Mouse (Mus musculus): ENCODE results near the gene Tnfaip1. TPM values are rescaled to one million over a fixed set of nuclear protein-coding genes. Genes with fewer than 3 reads are reported as not detected.

The Tnfaip1 gene
- total RNA-seq (2023; ENCODE audit: inconsistent age), result 15.2 to 18.9 TPM (median 15.9 TPM) in 4 replicates

DNA sequence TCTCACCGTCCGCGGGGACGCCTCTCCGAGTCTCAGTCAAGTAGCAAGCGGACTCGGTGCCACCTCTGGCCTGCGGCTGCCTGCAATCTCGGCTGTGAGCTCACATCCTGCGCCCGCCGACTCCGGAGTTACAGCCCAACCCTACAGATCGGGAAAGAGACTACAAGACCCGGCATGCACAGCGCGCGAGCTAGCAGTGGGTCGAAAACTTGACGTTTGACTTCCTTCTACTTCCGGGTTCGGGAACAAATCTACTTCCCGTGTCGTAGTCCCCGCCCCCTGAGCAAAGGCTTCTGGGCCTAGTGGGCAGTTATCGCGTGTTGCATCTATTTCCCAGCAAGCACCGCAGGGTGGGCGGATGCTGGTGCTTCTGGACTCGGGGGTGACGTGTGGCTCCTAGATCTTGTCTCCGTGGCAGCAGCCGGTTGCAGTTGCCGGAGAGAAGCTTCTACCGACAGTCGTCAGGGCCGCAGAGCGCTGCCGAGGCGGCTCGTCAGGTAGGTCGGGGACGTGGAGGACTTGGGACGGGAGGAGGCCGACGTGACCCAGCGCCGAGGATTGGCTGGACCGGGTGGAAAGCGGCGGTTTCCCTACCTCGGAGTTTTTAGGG, at the start of gene Tnfaip1, which contains the start of gene Ift20:
Gene Tnfaip1, minus strand, starts transcription at position 253 of the 610 bp plus-strand sequence.
Gene Ift20, plus strand, starts transcription at position 282 of the 610 bp plus-strand sequence.

DNA sequence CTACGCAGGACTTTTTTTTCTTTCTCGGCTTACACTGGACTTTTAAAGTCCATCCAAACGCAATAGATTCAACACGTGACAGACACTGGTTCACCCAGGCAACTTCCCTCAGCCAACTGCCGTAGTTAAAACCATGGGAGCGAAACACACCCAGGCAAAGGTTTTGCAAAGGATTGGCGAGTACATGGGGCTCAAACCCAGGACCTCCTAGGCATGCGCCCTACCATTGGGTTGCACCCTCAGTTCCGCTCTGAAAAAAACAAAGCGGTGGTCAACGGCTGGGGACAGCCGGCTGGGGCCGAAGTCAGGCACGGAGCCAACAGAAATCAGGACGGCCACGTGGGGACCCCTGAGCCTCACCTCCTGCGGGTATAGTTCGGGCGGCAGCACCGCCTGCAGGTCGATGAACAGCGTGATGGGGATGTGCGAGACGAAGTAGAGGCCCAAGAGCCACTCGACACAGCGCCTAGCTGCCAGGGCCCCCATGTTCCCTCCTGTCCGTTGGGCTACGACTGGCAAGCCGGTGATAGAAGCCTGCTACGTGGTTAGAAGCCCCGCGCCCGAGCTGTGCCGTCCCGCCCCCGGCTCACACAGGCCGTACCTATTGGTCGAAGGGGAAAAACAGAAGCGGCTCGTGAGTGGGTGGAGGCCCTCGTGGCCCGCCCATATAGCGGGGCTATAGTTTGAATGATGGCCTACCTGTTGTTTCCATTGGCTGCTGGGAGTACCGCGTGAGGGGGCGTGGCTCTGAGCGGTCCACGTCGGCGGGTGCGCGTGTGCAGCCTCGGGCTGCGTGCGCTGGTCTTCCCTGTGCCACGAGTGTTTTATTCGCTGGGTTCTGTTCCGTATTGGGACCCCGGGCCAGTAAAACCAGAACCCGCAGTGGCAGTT, 14.3 kb upstream of the Tnfaip1 start, which contains the start of gene Tmem97:
Gene Tmem97, minus strand, starts transcription at position 610 of the 891 bp plus-strand sequence.

DNA sequence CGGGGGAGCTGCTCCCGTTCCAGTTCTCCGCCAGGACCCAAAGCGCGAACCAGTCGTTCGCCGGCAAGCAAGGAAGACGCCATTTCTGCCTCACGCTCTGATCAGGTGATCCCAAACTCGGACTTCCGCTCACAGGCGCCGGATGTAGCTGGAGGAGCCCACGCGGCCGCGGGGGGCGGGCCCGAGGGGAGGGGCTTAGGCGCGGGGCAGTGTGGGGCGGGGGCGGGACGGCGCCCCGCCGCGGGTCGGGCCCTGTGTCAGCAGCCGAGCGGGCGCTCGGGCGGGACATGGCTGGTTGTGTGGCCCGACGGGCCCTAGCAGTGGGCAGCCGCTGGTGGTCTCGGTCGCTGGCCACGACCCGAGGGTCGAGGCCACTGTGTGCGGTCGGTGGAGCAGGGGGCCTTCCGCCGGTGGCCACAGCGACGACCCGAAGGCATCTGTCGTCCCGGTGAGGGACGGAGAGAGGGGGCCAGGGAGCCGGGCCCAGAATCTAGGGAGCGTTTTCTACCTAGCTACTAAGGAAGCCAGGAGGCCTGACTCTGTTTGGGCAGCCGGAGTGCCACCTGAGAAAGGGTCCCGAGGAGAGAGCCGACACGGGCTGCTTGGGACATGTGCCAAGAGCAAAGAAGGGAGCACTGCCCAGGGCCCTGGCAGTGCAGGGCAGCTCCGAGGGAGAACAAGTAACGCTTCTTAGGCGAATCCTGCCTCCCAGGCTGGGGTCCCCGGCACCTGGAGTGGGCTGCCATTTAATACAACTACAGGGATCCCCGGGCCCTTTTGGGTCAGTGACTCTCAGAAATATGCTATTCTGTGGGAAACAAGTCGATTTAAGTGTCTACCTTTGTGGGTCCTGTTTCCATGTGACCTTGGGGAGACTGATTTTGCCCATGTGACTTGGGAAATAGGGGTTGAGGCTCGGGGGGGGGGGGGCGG, 23.8 kb downstream of the Tnfaip1 start, which contains the start of the genes Tmem199 and Poldip2:
Gene Tmem199, minus strand, starts transcription at position 148 of the 933 bp plus-strand sequence.
Gene Poldip2, plus strand, starts transcription at position 169 of the 933 bp plus-strand sequence.

DNA sequence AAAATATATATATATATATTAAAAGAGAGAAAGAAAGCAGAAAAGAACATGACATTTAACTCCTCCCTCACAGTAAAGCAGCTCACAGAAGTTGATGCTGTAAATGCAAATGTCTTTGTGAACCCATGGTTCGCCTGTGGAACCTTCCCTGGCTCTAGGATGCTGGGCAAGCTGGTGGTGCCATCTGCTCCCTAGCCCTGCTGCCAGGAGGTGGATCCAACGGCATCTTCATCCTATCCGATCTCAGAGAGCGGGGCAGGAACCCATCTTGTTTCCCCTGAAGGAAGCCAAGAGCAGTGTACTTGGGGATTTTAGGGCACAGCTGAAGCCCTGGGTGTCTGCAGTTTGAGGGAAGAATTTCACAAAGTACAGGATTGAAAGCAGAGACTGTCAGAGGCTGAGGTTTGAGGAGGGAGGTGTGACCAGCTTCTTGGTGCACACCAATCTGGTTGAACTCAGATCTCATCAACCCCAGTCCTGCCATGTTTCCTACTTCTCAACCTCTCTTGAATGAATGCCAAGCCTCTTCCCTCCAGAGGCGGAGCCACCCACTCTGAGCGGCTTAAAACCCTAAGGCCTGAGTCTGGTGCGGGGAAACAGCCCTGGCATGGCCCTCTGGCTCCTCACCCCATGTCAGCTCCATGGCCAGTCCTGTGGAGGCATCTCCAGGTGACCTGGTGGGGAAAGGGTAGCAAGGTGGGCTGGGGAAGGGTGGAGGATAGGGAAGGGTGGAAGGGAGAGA, 33.1 kb downstream of the Tnfaip1 start, which contains the start of gene Sebox:
Gene Sebox, plus strand, starts transcription at position 539 of the 742 bp plus-strand sequence.

DNA sequence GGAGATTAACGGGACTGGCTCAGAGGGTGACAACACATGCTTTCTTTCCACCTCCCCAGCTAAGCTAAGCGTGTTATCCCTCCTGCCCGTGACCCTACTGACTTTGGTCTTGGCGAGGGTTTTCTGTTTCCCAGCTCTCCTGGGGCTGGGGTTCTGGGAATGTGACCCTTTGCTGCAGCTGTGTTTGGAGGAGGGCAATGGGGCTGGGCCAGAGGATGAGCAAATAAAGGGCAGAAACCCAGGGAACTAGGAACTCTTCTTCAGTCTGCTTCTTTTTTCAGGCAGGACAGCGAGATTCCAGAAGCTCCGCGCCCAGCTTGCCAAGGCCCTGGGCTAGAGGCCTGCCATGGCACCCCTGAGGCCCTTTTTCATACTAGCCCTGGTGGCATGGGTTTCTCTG, 37.1 kb downstream of the Tnfaip1 start, which contains the start of gene Vtn:
Gene Vtn, plus strand, starts transcription at position 88 of the 400 bp plus-strand sequence.

DNA sequence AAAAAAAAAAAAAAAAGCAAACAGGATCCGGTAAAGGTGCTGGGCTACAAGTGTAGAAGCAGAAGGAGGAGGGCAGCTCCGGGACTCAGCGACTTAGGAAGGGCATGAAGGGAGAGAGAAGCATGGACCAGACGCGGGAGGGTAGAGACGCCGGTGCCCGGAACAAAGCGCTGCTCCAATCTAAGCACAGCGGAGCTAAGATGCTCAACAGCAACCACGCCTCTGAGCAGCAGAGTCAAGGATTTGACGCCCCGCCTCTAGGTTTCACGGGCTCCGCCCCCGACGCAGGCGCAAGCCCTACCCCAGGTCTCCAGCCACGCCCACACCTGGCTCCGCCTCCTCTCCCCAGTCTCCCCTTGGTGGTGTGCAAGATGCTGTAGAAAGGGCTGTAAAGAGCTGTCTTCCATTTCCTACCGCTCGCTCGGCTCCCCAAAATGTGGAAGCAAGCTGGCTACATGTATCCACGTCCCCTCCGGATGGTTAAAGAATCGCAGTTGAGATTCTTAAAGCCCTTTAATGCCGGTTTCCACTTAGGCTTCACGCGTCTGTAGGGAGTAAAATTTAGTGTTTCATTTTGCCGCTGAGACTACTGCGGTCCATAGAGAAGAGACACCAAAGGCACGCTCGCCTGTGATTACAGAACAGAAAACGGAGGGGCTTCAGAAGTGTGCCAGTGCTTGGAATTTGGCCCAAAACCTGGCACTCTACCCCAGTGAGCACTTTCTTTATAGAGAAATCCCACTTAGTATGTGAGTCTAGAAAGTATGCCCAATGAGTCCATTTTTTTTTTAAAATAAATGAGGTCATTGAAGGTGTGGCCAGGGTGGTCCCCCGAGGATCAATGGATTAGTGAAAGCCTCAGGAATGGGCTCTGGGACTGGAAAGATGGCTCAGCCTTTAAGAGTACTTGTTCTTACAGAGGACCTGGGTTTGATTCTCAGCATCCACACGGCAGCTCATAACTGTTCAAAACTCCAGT, 38.3 kb downstream of the Tnfaip1 start, which contains the start of gene Sarm1:
Gene Sarm1, minus strand, starts transcription at position 211 of the 979 bp plus-strand sequence.

Other genes starting within 250 kb of the Tnfaip1 start
- gene BC030499, start 245.5 kb downstream of the Tnfaip1 start, total RNA-seq (2023; ENCODE audit: inconsistent age), result 1.3 to 2.3 TPM (median 2.0 TPM) in 4 replicates
- 2.5 to 6.3 TPM (median 4.3 TPM) in 4 replicates for gene Spag5, start 234.8 kb downstream of the Tnfaip1 start, total RNA-seq (2023; ENCODE audit: inconsistent age)
- 34.3 to 36.6 TPM (median 35.0 TPM) in 4 replicates for gene Aldoc, start 213.4 kb downstream of the Tnfaip1 start, total RNA-seq (2023; ENCODE audit: inconsistent age)
- gene Pigs, start 207.9 kb downstream of the Tnfaip1 start, total RNA-seq (2023; ENCODE audit: inconsistent age), result 53.8 to 62.9 TPM (median 56.3 TPM) in 4 replicates
- gene Unc119, start 192.8 kb downstream of the Tnfaip1 start, total RNA-seq (2023; ENCODE audit: inconsistent age), result 55.4 to 61.9 TPM (median 57.2 TPM) in 4 replicates
- gene Foxn1, start 149.8 kb downstream of the Tnfaip1 start, total RNA-seq (2023; ENCODE audit: inconsistent age), result not detected in 4 replicates
- not detected in 4 replicates for gene Slc13a2, start 114.1 kb downstream of the Tnfaip1 start, total RNA-seq (2023; ENCODE audit: inconsistent age)
- 0.36 to 2.1 TPM (median 0.70 TPM) in 4 replicates for gene Slc46a1, start 70.6 kb downstream of the Tnfaip1 start, total RNA-seq (2023; ENCODE audit: inconsistent age)
- 2.1 to 2.7 TPM (median 2.3 TPM) in 4 replicates for gene Sarm1, start 38.6 kb downstream of the Tnfaip1 start, total RNA-seq (2023; ENCODE audit: inconsistent age)
- gene Vtn, start 37.2 kb downstream of the Tnfaip1 start, total RNA-seq (2023; ENCODE audit: inconsistent age), result not detected in 4 replicates
- gene Sebox, start 32.9 kb downstream of the Tnfaip1 start, total RNA-seq (2023; ENCODE audit: inconsistent age), result not detected in 4 replicates
- gene Tmem199, start 24.2 kb downstream of the Tnfaip1 start, total RNA-seq (2023; ENCODE audit: inconsistent age), result 34.4 to 42.9 TPM (median 41.0 TPM) in 4 replicates
- 30.4 to 43.1 TPM (median 39.2 TPM) in 4 replicates for gene Poldip2, start 24.1 kb downstream of the Tnfaip1 start, total RNA-seq (2023; ENCODE audit: inconsistent age)
- gene Ift20, start within 50 bp of the Tnfaip1 start, total RNA-seq (2023; ENCODE audit: inconsistent age), result 21.9 to 27.7 TPM (median 23.5 TPM) in 4 replicates
- gene Tmem97, start 14.4 kb upstream of the Tnfaip1 start, total RNA-seq (2023; ENCODE audit: inconsistent age), result 3.6 to 6.5 TPM (median 5.7 TPM) in 4 replicates
- gene Nlk, start 161.0 kb upstream of the Tnfaip1 start, total RNA-seq (2023; ENCODE audit: inconsistent age), result 21.5 to 23.5 TPM (median 22.7 TPM) in 4 replicates
- gene Ccnq, start 215.4 kb upstream of the Tnfaip1 start, total RNA-seq (2023; ENCODE audit: inconsistent age), result 10.6 to 15.6 TPM (median 13.4 TPM) in 4 replicates

Measured in B cell, adult (primary cell).